Mouse (Mus musculus): Measurements from ENCODE around the gene Eif1.

The Eif1 gene

GRCm38 (mm10) chr11:100332766-100333515 lies 13.3 kb downstream of the Eif1 start:
- in situ Hi-C loops (cut with MboI; ENCODE audit: unreplicated experiment in 2 of 2), result no loop called here

- in situ Hi-C loops (cut with MboI; ENCODE audit: unreplicated experiment in 2 of 2), result no loop called here
These were observed 14.3 kb downstream of the Eif1 start, which contains the start of gene Gast for GRCm38 (mm10) chr11:100333944-100334457. Gene Gast, plus strand, starts transcription at chr11:100334407.

GRCm38 (mm10) chr11:100335731-100336130 lies 16.0 kb downstream of the Eif1 start:
- in situ Hi-C loops (cut with MboI; ENCODE audit: unreplicated experiment in 2 of 2), result no loop called here

- in situ Hi-C loops (cut with MboI; ENCODE audit: unreplicated experiment in 2 of 2), result no loop called here
These were observed 24.6 kb downstream of the Eif1 start for GRCm38 (mm10) chr11:100344269-100344668.

- in situ Hi-C loops (cut with MboI; ENCODE audit: unreplicated experiment in 2 of 2), result loop anchor here (10.0 to 25.0 kb wide), 2 partner anchors 543 to 835 kb away; partner anchors contain the start of gene Ccr10 (in 2 of the 2)
These were observed 32.6 kb downstream of the Eif1 start for GRCm38 (mm10) chr11:100352076-100352857.

GRCm38 (mm10) chr11:100355151-100355951 lies 35.7 kb downstream of the Eif1 start:
- in situ Hi-C loops (cut with MboI; ENCODE audit: unreplicated experiment in 2 of 2), result loop anchor here (10.0 to 25.0 kb wide), 2 partner anchors 539 to 832 kb away; partner anchors contain the start of gene Ccr10 (in 2 of the 2)

GRCm38 (mm10) chr11:100355972-100356818 lies 36.5 kb downstream of the Eif1 start, which contains the start of gene Hap1:
Gene Hap1, minus strand, starts transcription at chr11:100356128.
- in situ Hi-C loops (cut with MboI; ENCODE audit: unreplicated experiment in 2 of 2), result loop anchor here (10.0 to 25.0 kb wide), 2 partner anchors 539 to 831 kb away; partner anchors contain the start of gene Ccr10 (in 2 of the 2)

GRCm38 (mm10) chr11:100356819-100357211 lies 37.1 kb downstream of the Eif1 start:
- in situ Hi-C loops (cut with MboI; ENCODE audit: unreplicated experiment in 2 of 2), result loop anchor here (10.0 to 25.0 kb wide), 2 partner anchors 538 to 830 kb away; partner anchors contain the start of gene Ccr10 (in 2 of the 2)

- in situ Hi-C loops (cut with MboI; ENCODE audit: unreplicated experiment in 2 of 2), result loop anchor here (10.0 to 25.0 kb wide), 2 partner anchors 537 to 830 kb away; partner anchors contain the start of gene Ccr10 (in 2 of the 2)
These were observed 37.7 kb downstream of the Eif1 start for GRCm38 (mm10) chr11:100357408-100357807.

- in situ Hi-C loops (cut with MboI; ENCODE audit: unreplicated experiment in 2 of 2), result loop anchor here (5.0 to 25.0 kb wide), 5 partner anchors 47 to 827 kb away; partner anchors contain the start of gene Ccr10 (in 2 of the 2)
These were observed 40.5 kb downstream of the Eif1 start for GRCm38 (mm10) chr11:100360175-100360574.

GRCm38 (mm10) chr11:100361059-100361458 lies 41.4 kb downstream of the Eif1 start:
- in situ Hi-C loops (cut with MboI; ENCODE audit: unreplicated experiment in 2 of 2), result loop anchor here (5.0 to 25.0 kb wide), 5 partner anchors 46 to 826 kb away; partner anchors contain the start of gene Ccr10 (in 2 of the 2)

- in situ Hi-C loops (cut with MboI; ENCODE audit: unreplicated experiment in 2 of 2), result loop anchor here (5.0 to 25.0 kb wide), 5 partner anchors 45 to 825 kb away; partner anchors contain the start of gene Ccr10 (in 2 of the 2)
These were observed 42.7 kb downstream of the Eif1 start for GRCm38 (mm10) chr11:100362209-100362978.

GRCm38 (mm10) chr11:100362979-100363562 lies 43.4 kb downstream of the Eif1 start:
- in situ Hi-C loops (cut with MboI; ENCODE audit: unreplicated experiment in 2 of 2), result loop anchor here (5.0 to 25.0 kb wide), 5 partner anchors 44 to 824 kb away; partner anchors contain the start of gene Ccr10 (in 2 of the 2)

- in situ Hi-C loops (cut with MboI; ENCODE audit: unreplicated experiment in 2 of 2), result loop anchor here (5.0 to 25.0 kb wide), 4 partner anchors 38 to 818 kb away; partner anchors contain the start of gene Ccr10 (in 2 of the 2)
These were observed 49.5 kb downstream of the Eif1 start for GRCm38 (mm10) chr11:100369145-100369544.

GRCm38 (mm10) chr11:100369822-100370221 lies 50.1 kb downstream of the Eif1 start:
- in situ Hi-C loops (cut with MboI; ENCODE audit: unreplicated experiment in 2 of 2), result loop anchor here (5.0 to 25.0 kb wide), 4 partner anchors 37 to 817 kb away; partner anchors contain the start of gene Ccr10 (in 2 of the 2)

All from v-Abl transformed pro-B cells (cell line).